Mouse (Mus musculus): ENCODE data around the gene Olfr267.

GRCm38 (mm10) chr4:58736867-58737633, 50.5 kb downstream of the Olfr267 start:
- no peak for TF ChIP-seq CTCF (IDR thresholded peaks at IDR 0.05; ENCODE audit: low read depth, low read length)
- TF ChIP-seq POLR2A (IDR thresholded peaks at IDR 0.05; ENCODE audit: borderline replicate concordance, low read depth, low read length), result no peak
